Mouse (Mus musculus) thymus, postnatal 0 days (tissue): ENCODE measurements around the gene Tmtc1. TPM values are rescaled to one million over a fixed set of nuclear protein-coding genes. Genes with fewer than 3 reads are reported as not detected.

Experiments
- polyA plus RNA-seq: library from polyadenylated mRNA; unstranded; fragments of >200 nt; fragmentation: Nextera tagmentation; extraction: Ambion mirVana; gene quantifications from 2 replicates; pipeline ENCODE4 v1.2.1, GENCODE M21; 2015

Gene Tmtc1
- polyA plus RNA-seq, 1 experiment from 2014 or later, result 0.12 TPM

Other genes starting within 250 kb of the Tmtc1 start
- 140 and 148 TPM in 2 replicates for gene Ergic2, start 232.0 kb downstream of the Tmtc1 start, polyA plus RNA-seq